Mouse (Mus musculus): ENCODE data around the gene Carm1. TPM values are rescaled to one million over a fixed set of nuclear protein-coding genes. Genes with fewer than 3 reads are reported as not detected.

Gene Carm1
- polyA plus RNA-seq, 1 experiment = 63.4 TPM

DNA sequence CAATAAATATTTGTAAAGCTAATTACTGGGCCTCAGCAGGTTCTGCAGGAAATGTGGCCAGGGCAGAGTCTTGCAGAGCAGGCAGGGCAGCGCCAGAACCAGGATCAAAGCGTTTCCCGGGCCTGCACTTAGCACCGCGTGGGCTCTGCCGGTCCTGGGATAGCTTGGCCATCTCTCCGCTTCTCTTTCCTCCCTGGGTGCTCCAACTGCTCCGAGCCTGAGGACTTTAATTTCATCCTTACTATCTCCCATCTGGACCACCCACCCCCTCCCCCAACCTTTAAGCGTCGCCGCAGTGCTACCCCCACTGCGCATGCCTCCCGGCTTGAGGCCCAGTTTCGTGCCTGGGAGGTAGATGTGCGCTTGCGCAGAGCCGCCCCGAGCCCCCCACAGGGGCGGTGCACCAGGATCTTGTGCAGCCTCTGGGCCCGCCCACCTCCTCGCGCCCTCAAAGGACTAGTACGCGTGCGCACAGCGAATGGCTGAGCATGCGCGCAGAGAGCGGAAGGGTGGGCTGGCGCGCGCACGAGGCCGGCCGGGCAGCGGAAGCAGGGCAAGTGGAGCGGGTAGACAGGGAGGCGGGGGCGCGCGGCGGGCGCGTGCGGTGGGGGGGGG lies 69.0 kb downstream of the Carm1 start, which contains the start of gene Smarca4:
TSS of gene Smarca4 (plus strand) at position 553 of the 615 bp plus-strand sequence.
- no peaks in the 10 kb centered on the region for H3K36me3 ChIP-seq (ENCODE audit: control insufficient read depth, insufficient read depth, low read length)
- no peak for TF ChIP-seq CTCF (IDR thresholded peaks at IDR 0.05; ENCODE audit: extremely low read depth, insufficient read length, insufficient replicate concordance, low read depth, low read length)
- TF ChIP-seq POLR2A (IDR thresholded peaks at IDR 0.05; ENCODE audit: low read depth, low read length) = peak; percentile 79
- peak within 1 kb of the TSS; percentile 76 for H3K27ac ChIP-seq (ENCODE audit: insufficient read depth, low read depth, low read length)
- H3K27me3 ChIP-seq (ENCODE audit: control insufficient read depth, insufficient read depth, low read length) = no peaks in the 10 kb centered on the region
- 2% methylated on average over 37 of the region's 45 CpGs for WGBS
- peak within 1 kb of the TSS; percentile 87 for H3K4me3 ChIP-seq (ENCODE audit: low read depth, low read length)
- peaks cover under 1% of the 10 kb centered on the region for H3K4me1 ChIP-seq (ENCODE audit: control insufficient read depth, insufficient read depth, insufficient read length, low read length)

- Histone ChIP-seq H3K4me1 (ENCODE audit: control insufficient read depth, insufficient read depth, insufficient read length, low read length) (no peaks in the 10 kb centered on the region; the same call in 1 of the 2 replicates), H3K36me3 (ENCODE audit: control insufficient read depth, insufficient read depth, low read length) (no peaks in the 10 kb centered on the region), H3K27me3 (ENCODE audit: control insufficient read depth, insufficient read depth, low read length) (no peaks in the 10 kb centered on the region), H3K27ac (ENCODE audit: insufficient read depth, low read depth, low read length) (peak overlapping the region; percentile 76), H3K4me3 (ENCODE audit: low read depth, low read length) (peak overlapping the region; percentile 87)
- TF ChIP-seq POLR2A (IDR thresholded peaks at IDR 0.05; ENCODE audit: low read depth, low read length) (no peak; the same call in 1 of the 2 replicates), CTCF (IDR thresholded peaks at IDR 0.05; ENCODE audit: extremely low read depth, insufficient read length, insufficient replicate concordance, low read depth, low read length) (no peak)
- under 1% methylated on average over 54 of the region's 57 CpGs for WGBS
Measured at GRCm38 (mm10) chr9:21616232-21616781, 69.6 kb downstream of the Carm1 start.

DNA sequence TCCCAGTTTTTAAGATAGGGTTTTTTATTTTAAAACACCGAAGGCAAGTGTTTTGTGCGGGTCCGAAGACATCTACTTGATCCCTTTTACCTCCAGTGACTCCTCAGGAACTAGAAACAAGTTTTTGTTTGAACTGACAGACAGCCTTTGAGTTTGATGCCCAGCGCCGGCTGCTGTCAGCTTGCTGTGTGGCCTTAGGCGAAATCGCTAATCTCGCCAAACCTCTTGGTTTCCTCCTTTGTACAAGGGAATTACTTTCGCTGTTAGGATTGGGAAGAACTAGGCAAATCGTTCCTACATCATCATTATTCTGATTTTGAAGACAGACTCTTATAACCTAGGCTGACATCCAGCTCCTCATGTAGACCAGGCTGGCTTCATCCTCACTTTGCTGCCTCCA lies 70.4 kb downstream of the Carm1 start:
- Histone ChIP-seq H3K27ac (ENCODE audit: insufficient read depth, low read depth, low read length) (no peak overlapping the region), H3K4me3 (ENCODE audit: low read depth, low read length) (peak overlapping the region; percentile 87), H3K27me3 (ENCODE audit: control insufficient read depth, insufficient read depth, low read length) (no peaks in the 10 kb centered on the region), H3K4me1 (ENCODE audit: control insufficient read depth, insufficient read depth, insufficient read length, low read length) (no peaks in the 10 kb centered on the region; the same call in 1 of the 2 replicates), H3K36me3 (ENCODE audit: control insufficient read depth, insufficient read depth, low read length) (no peaks in the 10 kb centered on the region)
- no peak for TF ChIP-seq POLR2A (IDR thresholded peaks at IDR 0.05; ENCODE audit: low read depth, low read length)
- TF ChIP-seq CTCF (IDR thresholded peaks at IDR 0.05; ENCODE audit: extremely low read depth, insufficient read length, insufficient replicate concordance, low read depth, low read length) = no peak
- WGBS = 2% methylated on average over 10 of the region's 10 CpGs

GRCm38 (mm10) chr9:21620229-21620628 lies 73.5 kb downstream of the Carm1 start:
- WGBS = 81% methylated on average over 4 of the region's 4 CpGs
- no peak overlapping the region for H3K27ac ChIP-seq (ENCODE audit: insufficient read depth, low read depth, low read length)
- no peaks in the 10 kb centered on the region for H3K27me3 ChIP-seq (ENCODE audit: control insufficient read depth, insufficient read depth, low read length)
- no peaks in the 10 kb centered on the region for H3K36me3 ChIP-seq (ENCODE audit: control insufficient read depth, insufficient read depth, low read length)
- TF ChIP-seq POLR2A (IDR thresholded peaks at IDR 0.05; ENCODE audit: low read depth, low read length) (no peak), CTCF (IDR thresholded peaks at IDR 0.05; ENCODE audit: extremely low read depth, insufficient read length, insufficient replicate concordance, low read depth, low read length) (no peak)
- no peak overlapping the region for H3K4me3 ChIP-seq (ENCODE audit: low read depth, low read length)
- H3K4me1 ChIP-seq (ENCODE audit: control insufficient read depth, insufficient read depth, insufficient read length, low read length) = no peaks in the 10 kb centered on the region

- Histone ChIP-seq H3K27ac (ENCODE audit: insufficient read depth, low read depth, low read length) (no peak overlapping the region), H3K36me3 (ENCODE audit: control insufficient read depth, insufficient read depth, low read length) (no peaks in the 10 kb centered on the region), H3K4me1 (ENCODE audit: control insufficient read depth, insufficient read depth, insufficient read length, low read length) (0 out of 2 replicates have a peak, but pooled peaks cover 1% of the 10 kb centered on the region), H3K27me3 (ENCODE audit: control insufficient read depth, insufficient read depth, low read length) (no peaks in the 10 kb centered on the region), H3K4me3 (ENCODE audit: low read depth, low read length) (no peak overlapping the region)
- WGBS = 95% methylated on average over 1 of the region's 1 CpGs
- TF ChIP-seq CTCF (IDR thresholded peaks at IDR 0.05; ENCODE audit: extremely low read depth, insufficient read length, insufficient replicate concordance, low read depth, low read length) (no peak), POLR2A (IDR thresholded peaks at IDR 0.05; ENCODE audit: low read depth, low read length) (no peak)
Measured at GRCm38 (mm10) chr9:21622676-21623075, 76.0 kb downstream of the Carm1 start.

DNA sequence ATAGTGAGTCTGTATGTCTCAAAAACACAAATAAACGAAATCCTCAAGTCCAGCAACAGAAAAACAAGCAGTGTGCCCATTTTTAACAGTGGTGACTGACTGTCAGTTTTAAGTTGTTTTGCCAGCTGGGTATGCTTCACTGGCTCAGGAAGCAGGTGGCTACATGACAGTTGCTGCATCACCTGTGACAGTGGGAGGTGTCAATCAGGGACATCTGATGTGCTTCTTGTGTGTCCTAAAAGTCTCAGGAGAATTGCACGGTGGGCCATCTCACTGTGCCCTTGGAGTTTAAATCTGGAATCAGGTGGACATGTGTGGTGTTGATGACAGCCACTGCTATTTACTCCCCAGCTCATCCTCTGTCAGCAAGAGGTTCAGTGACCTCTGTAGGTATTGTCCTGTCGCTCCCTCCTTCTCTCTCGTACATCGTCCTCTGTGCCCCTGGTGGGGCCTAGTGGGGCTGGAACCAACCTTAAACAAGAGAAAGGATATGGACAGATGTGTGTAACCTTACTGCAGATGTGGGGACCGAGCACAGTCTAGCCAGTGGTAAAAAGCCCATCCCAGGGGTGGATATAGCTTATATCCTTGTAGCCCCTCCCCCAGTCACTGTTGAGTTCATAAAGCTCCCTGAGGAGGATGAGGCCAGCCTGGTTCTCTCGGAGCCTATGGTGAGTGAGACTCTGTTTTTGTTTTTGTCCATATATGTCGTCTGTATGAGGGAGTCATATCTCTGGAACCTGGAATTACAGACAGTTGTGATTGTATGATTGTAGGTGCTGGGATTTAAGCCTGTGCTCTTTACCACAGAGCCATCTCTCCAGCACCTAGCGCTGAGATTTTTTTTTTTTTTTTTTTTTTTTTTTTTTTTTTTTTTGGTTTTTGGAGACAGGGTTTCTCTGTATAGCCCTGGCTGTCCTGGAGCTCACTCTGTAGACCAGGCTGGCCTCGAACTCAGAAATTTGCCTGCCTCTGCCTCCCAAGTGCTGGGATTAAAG lies 78.9 kb downstream of the Carm1 start:
- no peaks in the 10 kb centered on the region for H3K36me3 ChIP-seq (ENCODE audit: control insufficient read depth, insufficient read depth, low read length)
- no peaks in the 10 kb centered on the region for H3K27me3 ChIP-seq (ENCODE audit: control insufficient read depth, insufficient read depth, low read length)
- TF ChIP-seq POLR2A (IDR thresholded peaks at IDR 0.05; ENCODE audit: low read depth, low read length) = no peak
- no peak for TF ChIP-seq CTCF (IDR thresholded peaks at IDR 0.05; ENCODE audit: extremely low read depth, insufficient read length, insufficient replicate concordance, low read depth, low read length)
- H3K4me3 ChIP-seq (ENCODE audit: low read depth, low read length) = no peak overlapping the region
- H3K27ac ChIP-seq (ENCODE audit: insufficient read depth, low read depth, low read length) = no peak overlapping the region
- 0 out of 2 replicates have a peak, but pooled peaks cover 1% of the 10 kb centered on the region for H3K4me1 ChIP-seq (ENCODE audit: control insufficient read depth, insufficient read depth, insufficient read length, low read length)
- WGBS = 83% methylated on average over 10 of the region's 10 CpGs
